ENCODE assay signal across 12 mouse cellular contexts in genomic region chr13:69239261-69239915, GRCm38 (mm10).
A peak's percentile ranks its signal among the peaks of the same experiment; 100 is the strongest.
DNase-seq lines count a peak whose midpoint lies in the region.
"Had no signal": no experiment of that assay in that cellular context is flagged by ENCODE, and none has a peak within 500 bp of the region (broad histone marks: within the 10 kb centered on the region; RNA-seq: fewer than 3 reads in every experiment).

No protein-coding gene starts in this region.

- DNase-seq in heart, adult 9 months (ENCODE audit: low spot score in 2 of 2), result peak; percentile 51 to 53
- no peak for DNase-seq in heart, postnatal 4 days
- peak; percentile 65 for DNase-seq in Muller cell, postnatal 12 days (ENCODE audit: inconsistent ontology term)
- DNase-seq in heart, postnatal 25 days (ENCODE audit: low spot score), result peak; percentile 15
- DNase-seq in lung, postnatal 36 days, result peak; percentile 23
- DNase-seq in liver, result no peak
- no peak for DNase-seq in ovary, adult 18-20 months (ENCODE audit: low spot score)
- DNase-seq: adrenal gland, adult 8-10 months; cerebellum, adult 9-11 months; layer of hippocampus, postnatal 36 days; right cerebral cortex, postnatal 4 days; thymus, postnatal 14 days had no signal

- intact Hi-C loops in heart, postnatal 25 days (cut with DNase I), result no loop called here

Comparison
In these comparisons a context has a peak if more than half of its experiments do, and no peak if none do; other contexts are left out.
1. DNase-seq: peak in heart, adult 9 months (2 of 2), Muller cell, postnatal 12 days (single experiment), heart, postnatal 25 days (single experiment) and lung, postnatal 36 days (single experiment); none in heart, postnatal 4 days (single experiment), liver (single experiment) and ovary, adult 18-20 months (single experiment).